Mouse (Mus musculus) urinary bladder, postnatal 10 days (tissue): Measurements from ENCODE around the gene Ergic2.
"Not testable (repeated sequence)": the region's sequence is repeated elsewhere in the genome, so short reads cannot be mapped to it uniquely, and the experiment has no call there.

Source experiments
- DNase-seq: peaks from one replicate; pipeline ENCODE4 v3.0.0; 2022; ENCODE audit warnings: low spot score

Gene Ergic2

DNA sequence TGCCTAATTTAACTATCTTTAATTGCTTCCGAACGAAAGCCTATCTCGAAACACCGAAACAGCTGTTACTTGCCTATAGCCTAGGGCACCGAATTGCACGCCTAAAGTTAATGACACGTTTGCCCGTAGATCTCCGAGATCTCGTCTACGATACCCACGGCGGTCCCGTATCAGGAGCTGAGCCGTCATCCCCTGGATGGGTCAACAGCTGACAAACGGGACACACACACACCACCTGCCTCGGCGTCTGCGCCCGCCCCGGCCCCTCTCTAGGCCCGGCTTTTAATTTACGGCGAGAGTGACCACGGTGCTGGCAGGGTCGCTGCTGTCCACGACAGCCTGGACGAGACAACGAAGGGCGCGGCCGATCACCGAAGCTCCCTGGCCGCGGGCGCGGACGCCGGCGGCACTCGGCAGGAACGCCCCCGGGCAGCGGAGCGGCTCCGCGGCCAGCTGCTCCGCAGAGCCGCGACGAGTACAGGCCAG is 740 bp downstream of the Ergic2 start:
- DNase-seq: no peak

DNA sequence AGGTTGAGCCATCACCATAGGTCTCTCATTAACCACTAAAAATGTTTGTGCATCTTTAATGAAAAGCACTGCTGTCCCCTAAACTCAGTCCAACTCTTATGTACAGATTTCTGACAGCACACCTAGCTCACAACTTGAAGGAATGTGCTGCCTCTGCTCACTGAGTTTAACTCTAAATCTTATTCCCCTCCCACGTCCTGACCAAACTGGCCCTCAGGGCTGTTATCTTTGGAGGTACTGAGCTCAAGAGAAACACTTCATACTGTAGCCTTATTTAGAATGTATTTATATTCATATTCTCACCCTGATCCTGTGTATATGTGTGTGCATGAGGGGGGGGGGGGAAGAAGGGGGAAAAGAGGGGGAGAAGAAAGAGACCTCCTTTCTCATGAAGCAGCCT is 4.7 kb downstream of the Ergic2 start:
- DNase-seq: no peak

GRCm38 (mm10) chr6:148205134-148205533 is 7.0 kb downstream of the Ergic2 start:
- no peak for DNase-seq

GRCm38 (mm10) chr6:148199729-148200128 is 12.4 kb downstream of the Ergic2 start:
- no peak for DNase-seq

- no peak for DNase-seq
These were observed 13.0 kb downstream of the Ergic2 start for GRCm38 (mm10) chr6:148199177-148199576.

- no peak for DNase-seq
These were observed 18.0 kb downstream of the Ergic2 start for GRCm38 (mm10) chr6:148193972-148194701.

DNA sequence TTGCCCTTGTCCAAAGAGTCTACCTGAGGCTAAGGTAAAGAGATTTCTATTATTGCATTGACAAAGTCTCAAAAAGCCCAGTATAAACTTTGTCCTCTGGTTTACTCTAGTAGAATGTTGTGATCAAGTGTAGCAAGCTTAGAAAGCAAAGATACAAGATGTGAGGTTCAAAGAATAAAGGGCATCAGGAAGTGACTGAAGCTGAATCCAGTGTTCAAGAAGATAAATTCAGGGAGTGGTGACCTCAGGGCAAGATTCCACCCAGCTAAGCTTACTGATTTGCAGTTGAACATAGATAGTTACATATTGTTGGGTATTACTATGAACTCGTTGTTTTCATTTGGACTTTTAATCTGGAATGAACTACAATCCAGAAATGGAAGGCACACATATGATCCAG is 26.5 kb downstream of the Ergic2 start:
- DNase-seq: no peak

DNA sequence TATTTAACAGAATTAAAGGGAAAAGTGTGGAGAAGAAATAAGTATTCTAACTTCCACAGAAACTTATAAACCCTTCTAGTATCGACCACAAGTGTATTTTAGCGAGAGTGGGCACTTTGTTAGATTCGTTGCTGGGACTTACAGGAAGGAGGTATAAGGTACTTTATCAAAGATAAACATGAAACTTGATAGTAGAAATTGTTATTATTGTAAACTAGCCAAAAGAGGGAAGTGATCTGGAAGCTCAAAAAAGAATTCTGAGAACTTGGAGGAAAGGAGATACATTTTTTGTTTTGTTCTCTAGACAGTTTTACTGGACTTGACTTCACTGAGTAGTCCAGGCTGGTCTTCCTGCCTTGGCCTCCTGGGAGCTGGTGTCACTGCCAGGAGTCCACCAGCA is 39.3 kb downstream of the Ergic2 start:
- no peak for DNase-seq

GRCm38 (mm10) chr6:148152305-148152704 is 59.9 kb downstream of the Ergic2 start:
- DNase-seq: not testable (repeated sequence)

- DNase-seq: no peak
These were observed 69.8 kb downstream of the Ergic2 start for GRCm38 (mm10) chr6:148142421-148142820.

DNA sequence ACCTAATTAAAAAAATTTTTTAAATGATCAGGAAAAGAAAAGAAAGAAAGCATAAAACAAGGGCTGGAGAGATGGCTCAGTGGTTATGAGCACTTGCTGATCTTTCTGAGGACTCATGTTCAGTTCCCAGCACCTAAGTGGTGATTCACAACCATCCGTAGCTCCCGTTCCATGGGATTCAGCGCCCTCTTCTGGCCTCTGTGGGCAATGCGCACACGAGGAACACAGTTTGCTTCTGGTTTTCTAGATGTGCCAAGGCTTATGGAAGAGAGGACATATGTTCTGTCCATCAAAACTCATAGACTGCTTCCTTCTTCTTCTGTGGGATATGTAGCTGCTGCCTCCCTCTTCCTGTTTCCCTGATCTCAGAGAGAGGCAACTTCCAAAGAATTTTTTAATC is 70.3 kb downstream of the Ergic2 start:
- no peak for DNase-seq

- DNase-seq: no peak
These were observed 72.7 kb downstream of the Ergic2 start for GRCm38 (mm10) chr6:148139288-148139995.

DNA sequence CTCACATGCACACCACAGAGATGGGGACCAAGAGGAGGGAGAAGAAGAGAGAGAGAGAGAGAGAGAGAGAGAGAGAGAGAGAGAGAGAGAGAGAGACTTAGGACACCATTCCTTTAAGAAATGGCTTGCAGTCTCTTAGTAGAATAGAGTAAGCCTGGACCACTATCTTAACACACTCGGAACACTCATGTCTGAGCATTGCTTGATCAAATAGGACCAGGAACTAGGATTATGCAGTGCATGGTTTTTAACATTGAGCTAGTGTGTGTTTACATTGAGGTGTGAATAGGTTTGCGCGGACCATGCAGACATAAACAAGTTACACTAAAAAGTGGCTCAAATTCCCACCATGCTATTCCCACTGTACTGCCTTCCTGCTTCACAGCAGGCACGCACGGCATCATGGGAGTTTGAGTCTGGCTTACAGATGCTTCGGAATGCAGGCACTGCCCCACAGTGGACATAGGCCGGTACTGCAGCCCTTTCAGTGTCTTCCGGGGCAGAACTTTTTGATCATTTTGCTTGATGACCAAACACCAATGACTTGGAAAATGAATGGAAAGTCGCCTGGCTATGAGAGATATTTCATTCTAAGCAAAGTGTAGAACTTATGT is 76.3 kb downstream of the Ergic2 start:
- DNase-seq: peak; percentile 22

- no peak for DNase-seq
These were observed 78.6 kb downstream of the Ergic2 start for GRCm38 (mm10) chr6:148133536-148133935.

GRCm38 (mm10) chr6:148132314-148132713 is 79.9 kb downstream of the Ergic2 start:
- DNase-seq: no peak
